Mouse (Mus musculus) liver, embryonic 13.5 days (tissue): Measurements from ENCODE around the gene Arid4a. TPM values are rescaled to one million over a fixed set of nuclear protein-coding genes. Genes with fewer than 3 reads are reported as not detected.
"Not testable (repeated sequence)": the region's sequence is repeated elsewhere in the genome, so short reads cannot be mapped to it uniquely, and the experiment has no call there.

Experiments
- ATAC-seq: fragments of 200-750 bp; cut with Nextera tagmentation; 2 replicates; pipeline ENCODE4 v1.8.0; 2017; ENCODE audit warnings: low read depth, mild to moderate bottlenecking, moderate number of reproducible peaks, moderate library complexity
- DNase-seq: peaks from one replicate; pipeline ENCODE4 v3.0.0; 2022
- H3K27ac ChIP-seq: fragments of 300-500 bp; sonication (generic); 2 replicates; pipeline ENCODE4 v1.5.1; 2015; ENCODE audit warnings: moderate library complexity, mild to moderate bottlenecking, inconsistent platforms
- H3K27me3 ChIP-seq: fragments of 300-500 bp; sonication (generic); 2 replicates; pipeline ENCODE4 v1.6.1; 2015; ENCODE audit warnings: mild to moderate bottlenecking, inconsistent platforms
- H3K36me3 ChIP-seq: fragments of 300-500 bp; sonication (generic); 2 replicates; pipeline ENCODE4 v1.6.1; 2015; ENCODE audit warnings: mild to moderate bottlenecking, inconsistent platforms
- H3K4me1 ChIP-seq: fragments of 300-500 bp; sonication (generic); replicated peaks from 2 replicates; pipeline ENCODE4 v1.6.1; 2015; ENCODE audit warnings: inconsistent platforms
- H3K4me2 ChIP-seq: fragments of 300-500 bp; sonication (generic); 2 replicates; pipeline ENCODE4 v1.6.1; 2015; ENCODE audit warnings: inconsistent platforms, mild to moderate bottlenecking, moderate library complexity
- H3K4me3 ChIP-seq: fragments of 300-500 bp; sonication (generic); replicated peaks from 2 replicates; pipeline ENCODE4 v1.5.1; 2015; ENCODE audit warnings: mild to moderate bottlenecking, inconsistent platforms
- H3K9ac ChIP-seq: fragments of 300-500 bp; sonication (generic); 2 replicates; pipeline ENCODE4 v1.6.1; 2015; ENCODE audit warnings: mild to moderate bottlenecking, inconsistent platforms
- H3K9me3 ChIP-seq: fragments of 300-500 bp; sonication (generic); replicated peaks from 2 replicates; pipeline ENCODE4 v1.6.1; 2016; ENCODE audit warnings: inconsistent platforms
- WGBS: fragments of 180-500 bp; shearing (Covaris S2); methylation state at CpG from one replicate; pipeline ENCODE4 v1.1.7; 2015; ENCODE audit not compliant: insufficient replicate concordance; 5-methylcytosine and 5-hydroxymethylcytosine counted together
- polyA plus RNA-seq: library from polyadenylated mRNA; unstranded; fragments of >200 nt; fragmentation: Nextera tagmentation; extraction: Ambion mirVana; gene quantifications from 2 replicates; pipeline ENCODE4 v1.2.1, GENCODE M21; 2015

The Arid4a gene
- polyA plus RNA-seq, 1 experiment from 2014 or later = 24.1 TPM

DNA sequence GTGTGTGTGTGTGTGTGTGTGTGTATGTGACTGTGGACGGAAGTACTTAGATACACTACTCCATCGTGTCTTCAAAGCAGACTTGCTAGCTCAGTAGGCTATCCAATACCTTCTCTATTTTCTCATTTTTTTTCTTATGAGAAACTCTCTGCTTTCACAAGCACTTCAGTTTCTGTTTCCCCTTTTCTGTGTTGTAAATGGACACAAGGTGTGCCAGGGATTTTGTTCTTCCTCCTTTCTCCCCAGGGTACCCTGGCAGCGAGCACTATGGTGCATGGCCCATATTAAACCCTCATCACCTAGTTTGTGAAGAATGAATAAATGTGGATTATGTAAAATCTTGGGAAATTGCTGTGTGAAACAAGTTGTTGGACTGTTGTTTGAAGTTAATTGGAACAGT, 39.7 kb downstream of the Arid4a start:
- Histone ChIP-seq H3K36me3 (peaks cover 21% of the 10 kb centered on the region; the same call in 1 of the 2 replicates), H3K4me2 (no peak overlapping the region), H3K27ac (no peak overlapping the region), H3K9ac (no peak overlapping the region), H3K27me3 (no peaks in the 10 kb centered on the region), H3K4me1 (peaks cover 11% of the 10 kb centered on the region), H3K9me3 (no peaks in the 10 kb centered on the region), H3K4me3 (no peak overlapping the region)
- DNase-seq (no peak), ATAC-seq (no peak)
- 66% methylated on average over 3 of the region's 3 CpGs for WGBS

DNA sequence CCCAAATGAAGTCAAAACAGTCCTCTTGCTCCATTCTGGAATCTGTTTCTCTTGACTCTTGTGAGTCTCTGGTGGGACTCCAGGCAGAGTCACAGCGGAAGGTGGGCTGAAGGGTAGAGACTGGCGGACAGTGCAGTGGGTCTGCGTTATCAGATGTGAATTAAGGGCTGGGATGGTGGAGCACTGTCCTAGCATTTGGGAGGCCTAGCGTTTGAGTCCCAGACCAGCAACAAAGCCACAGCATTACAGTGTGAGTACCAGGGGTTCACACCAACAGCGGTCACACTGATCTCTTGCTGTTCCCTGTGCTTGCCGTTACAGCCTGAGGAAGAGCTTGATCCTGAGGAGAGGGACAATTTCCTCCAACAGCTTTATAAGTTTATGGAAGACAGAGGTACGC, 44.0 kb downstream of the Arid4a start:
- H3K4me3 ChIP-seq = no peak overlapping the region
- H3K36me3 ChIP-seq = peaks cover 52% of the 10 kb centered on the region
- H3K27ac ChIP-seq = no peak overlapping the region
- H3K4me2 ChIP-seq = no peak overlapping the region
- no peaks in the 10 kb centered on the region for H3K4me1 ChIP-seq
- no peaks in the 10 kb centered on the region for H3K9me3 ChIP-seq
- WGBS = 91% methylated on average over 7 of the region's 7 CpGs
- ATAC-seq (no peak), DNase-seq (no peak)
- no peak overlapping the region for H3K9ac ChIP-seq
- no peaks in the 10 kb centered on the region for H3K27me3 ChIP-seq

DNA sequence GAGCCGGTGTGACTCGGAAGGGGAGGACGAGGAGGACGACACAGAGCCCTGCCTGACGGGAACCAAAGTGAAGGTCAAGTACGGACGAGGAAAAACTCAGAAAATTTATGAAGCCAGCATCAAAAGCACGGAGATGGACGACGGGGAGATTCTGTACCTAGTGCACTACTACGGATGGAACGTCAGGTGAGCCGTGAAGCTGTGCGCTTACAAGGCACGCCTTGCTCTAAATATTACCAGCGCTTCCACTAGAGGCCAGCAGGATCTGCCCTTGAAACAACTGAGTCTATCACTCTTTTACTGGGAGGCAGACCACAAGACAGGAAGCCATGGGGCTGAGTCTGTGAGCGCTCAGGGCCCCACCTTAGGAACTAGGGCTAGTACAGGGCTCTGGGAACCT, 54.1 kb downstream of the Arid4a start:
- ATAC-seq = no peak
- Histone ChIP-seq H3K9ac (no peak overlapping the region), H3K27ac (no peak overlapping the region), H3K9me3 (no peaks in the 10 kb centered on the region), H3K4me3 (no peak overlapping the region), H3K36me3 (peaks cover 83% of the 10 kb centered on the region), H3K4me2 (no peak overlapping the region), H3K4me1 (no peaks in the 10 kb centered on the region), H3K27me3 (no peaks in the 10 kb centered on the region)
- DNase-seq = no peak
- WGBS = 89% methylated on average over 17 of the region's 17 CpGs

DNA sequence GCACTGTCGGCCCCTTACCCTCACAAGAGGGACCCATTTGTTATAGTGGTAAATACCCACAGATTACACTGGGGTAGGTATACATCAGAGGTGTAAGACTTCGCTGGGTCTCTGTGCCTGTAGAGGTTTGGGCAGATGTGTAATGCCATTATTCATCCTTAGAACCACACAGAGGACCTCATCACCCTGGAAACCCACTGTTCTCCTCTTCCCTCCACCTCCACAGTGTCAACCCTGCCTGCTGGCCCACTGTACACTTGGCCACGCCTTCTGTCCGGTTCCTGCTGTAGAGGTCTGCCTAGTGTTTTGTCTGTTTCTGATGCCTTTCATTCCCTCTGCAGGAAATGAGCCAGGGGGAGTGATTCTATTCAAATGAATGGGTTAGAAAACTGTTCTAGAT, 56.3 kb downstream of the Arid4a start:
- H3K9me3 ChIP-seq = no peaks in the 10 kb centered on the region
- no peak overlapping the region for H3K4me3 ChIP-seq
- ATAC-seq (no peak), DNase-seq (no peak)
- H3K9ac ChIP-seq = no peak overlapping the region
- no peaks in the 10 kb centered on the region for H3K4me1 ChIP-seq
- no peak overlapping the region for H3K4me2 ChIP-seq
- WGBS = 89% methylated on average over 4 of the region's 4 CpGs
- no peak overlapping the region for H3K27ac ChIP-seq
- H3K36me3 ChIP-seq = peaks cover 86% of the 10 kb centered on the region
- no peaks in the 10 kb centered on the region for H3K27me3 ChIP-seq

DNA sequence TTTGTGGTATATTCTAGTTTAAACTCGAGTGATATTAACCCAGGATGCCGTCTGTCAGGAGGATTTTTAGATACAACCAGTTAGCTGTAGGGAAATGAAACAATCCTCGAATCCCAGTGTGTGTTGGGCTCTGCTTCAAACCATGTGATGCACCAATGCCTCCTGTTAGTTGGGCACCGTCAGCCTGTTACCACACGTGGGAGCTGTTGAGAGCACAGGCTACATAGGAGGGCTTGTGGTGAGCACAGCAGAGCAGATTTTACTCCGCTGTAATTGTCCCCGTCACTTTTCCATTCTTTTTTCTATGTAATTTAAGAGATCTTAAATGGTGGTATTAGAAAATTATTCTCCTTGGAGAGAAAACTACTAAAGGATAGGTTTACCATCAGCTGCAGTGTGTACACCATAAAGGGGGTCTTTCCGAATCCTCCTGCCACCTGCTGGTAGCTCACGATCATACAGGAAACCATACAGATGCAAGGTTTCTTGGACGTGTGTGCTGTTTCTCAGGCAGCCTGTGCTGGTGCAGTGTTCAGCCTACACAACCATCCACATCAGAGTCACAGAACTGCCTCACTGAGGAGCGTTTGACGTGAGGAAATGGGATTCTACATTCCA, 57.4 kb downstream of the Arid4a start:
- DNase-seq (no peak), ATAC-seq (peak; percentile 57; the same call in 1 of the 2 replicates)
- Histone ChIP-seq H3K27ac (no peak overlapping the region), H3K9me3 (no peaks in the 10 kb centered on the region), H3K9ac (no peak overlapping the region), H3K27me3 (no peaks in the 10 kb centered on the region), H3K4me2 (no peak overlapping the region), H3K4me3 (no peak overlapping the region), H3K36me3 (peaks cover 75% of the 10 kb centered on the region), H3K4me1 (no peaks in the 10 kb centered on the region)
- WGBS = 62% methylated on average over 12 of the region's 12 CpGs

DNA sequence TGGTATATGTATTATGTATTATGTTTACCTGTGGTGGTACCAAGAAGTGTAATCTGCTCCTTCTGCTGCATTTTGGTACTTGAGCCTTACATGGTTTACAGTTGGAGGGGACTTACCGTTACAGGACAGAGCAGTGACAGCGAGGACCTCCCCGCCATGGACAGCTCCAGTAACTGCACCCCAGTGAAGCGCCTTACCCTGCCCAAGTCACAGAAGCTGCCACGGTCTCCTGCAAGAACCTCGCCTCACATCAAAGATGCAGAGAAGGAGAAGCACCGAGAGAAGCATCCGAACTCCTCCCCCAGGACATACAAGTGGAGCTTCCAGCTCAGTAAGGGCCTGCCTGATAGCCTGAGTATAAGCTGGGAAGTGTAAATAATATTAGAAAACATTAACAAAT, 70.5 kb downstream of the Arid4a start:
- no peak for DNase-seq
- H3K4me2 ChIP-seq = no peak overlapping the region
- H3K36me3 ChIP-seq = peaks cover 20% of the 10 kb centered on the region
- ATAC-seq = no peak
- 85% methylated on average over 8 of the region's 8 CpGs for WGBS
- H3K9me3 ChIP-seq = no peaks in the 10 kb centered on the region
- no peak overlapping the region for H3K4me3 ChIP-seq
- no peaks in the 10 kb centered on the region for H3K27me3 ChIP-seq
- H3K9ac ChIP-seq = no peak overlapping the region
- no peak overlapping the region for H3K27ac ChIP-seq
- H3K4me1 ChIP-seq = no peaks in the 10 kb centered on the region

DNA sequence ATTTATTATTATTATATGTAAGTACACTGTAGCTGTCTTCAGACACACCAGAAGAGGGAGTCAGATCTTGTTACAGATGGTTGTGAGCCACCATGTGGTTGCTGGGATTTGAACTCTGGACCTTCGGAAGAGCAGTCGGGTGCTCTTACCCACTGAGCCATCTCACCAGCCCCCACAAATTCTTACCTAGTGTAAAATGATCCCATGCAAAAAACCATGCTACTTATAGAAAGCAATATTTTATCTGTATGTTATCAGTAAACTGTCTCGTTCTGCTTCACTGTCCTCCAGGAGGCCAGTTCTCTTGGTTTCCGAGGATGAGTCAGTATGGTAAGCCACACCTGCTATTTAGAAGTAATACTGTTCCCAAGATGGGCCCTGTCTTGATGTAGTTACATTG, 88.5 kb downstream of the Arid4a start:
- not testable (repeated sequence) for ATAC-seq, H3K9ac ChIP-seq, H3K27me3 ChIP-seq, H3K4me1 ChIP-seq, H3K27ac ChIP-seq, H3K4me2 ChIP-seq, DNase-seq, H3K4me3 ChIP-seq, H3K36me3 ChIP-seq, H3K9me3 ChIP-seq
- WGBS = 62% methylated on average over 4 of the region's 4 CpGs

DNA sequence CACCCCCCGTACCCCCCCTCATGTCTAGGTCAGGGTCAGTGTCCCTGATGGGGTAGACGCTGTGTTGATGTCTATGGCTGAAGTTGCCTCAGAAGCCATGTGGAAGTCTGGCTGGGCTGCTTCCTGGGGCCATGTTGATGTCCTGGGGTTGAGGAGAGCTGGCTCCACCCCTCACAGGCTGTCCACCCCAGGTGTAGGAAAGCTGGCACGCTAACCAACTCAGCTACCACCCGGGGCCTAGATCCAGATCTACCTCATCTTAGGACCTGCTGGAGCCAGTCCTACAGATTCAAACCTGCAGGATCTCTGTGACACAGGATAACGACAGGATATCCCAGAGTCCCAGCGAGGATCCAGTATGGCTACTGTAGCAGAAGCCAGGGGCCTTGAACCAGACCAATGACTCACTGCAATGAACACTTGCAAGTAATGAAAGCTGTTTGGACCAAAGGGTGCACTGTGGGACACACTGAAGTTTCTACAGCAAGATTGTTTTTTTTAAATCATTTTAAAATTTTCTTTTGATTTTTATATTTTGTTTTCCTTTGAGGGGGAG, 91.5 kb downstream of the Arid4a start:
- no peak for ATAC-seq
- no peak overlapping the region for H3K4me3 ChIP-seq
- WGBS = 66% methylated on average over 6 of the region's 6 CpGs
- peaks cover 7% of the 10 kb centered on the region; the same call in 1 of the 2 replicates for H3K27me3 ChIP-seq
- no peak overlapping the region for H3K9ac ChIP-seq
- no peak for DNase-seq
- H3K27ac ChIP-seq = no peak overlapping the region
- H3K4me2 ChIP-seq = no peak overlapping the region
- no peaks in the 10 kb centered on the region for H3K9me3 ChIP-seq
- peaks cover 7% of the 10 kb centered on the region for H3K4me1 ChIP-seq
- H3K36me3 ChIP-seq = no peaks in the 10 kb centered on the region

DNA sequence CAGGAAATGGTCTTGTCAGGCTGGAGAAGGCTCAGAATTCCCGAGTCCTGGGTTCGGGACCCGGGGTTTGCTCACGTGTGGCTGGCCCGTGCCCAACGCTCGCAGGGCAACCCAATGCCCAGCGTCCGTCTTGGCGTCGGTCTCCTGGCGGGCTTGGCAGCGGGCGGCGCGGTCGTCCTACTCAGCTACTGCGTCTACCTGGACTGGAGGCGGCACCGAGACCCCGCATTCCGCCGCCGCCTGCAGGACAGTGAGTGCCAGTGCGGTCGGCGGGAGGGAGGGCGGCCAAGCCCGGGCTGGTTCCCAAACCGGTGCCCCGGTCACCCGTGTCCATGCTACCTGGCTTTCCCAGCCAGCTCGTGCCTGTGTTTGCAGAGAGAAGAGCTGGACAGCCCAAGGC, 95.5 kb downstream of the Arid4a start, which contains the start of gene Tomm20l:
Gene Tomm20l, plus strand, starts transcription at position 98 of the 400 bp plus-strand sequence.
- ATAC-seq (no peak), DNase-seq (no peak)
- 22% methylated on average over 33 of the region's 33 CpGs for WGBS
- peak within 1 kb of the TSS; percentile 34 for H3K4me3 ChIP-seq
- peaks cover 7% of the 10 kb centered on the region for H3K27me3 ChIP-seq
- no peaks in the 10 kb centered on the region for H3K36me3 ChIP-seq
- H3K27ac ChIP-seq = no peak within 1 kb of the TSS
- H3K9ac ChIP-seq = peak within 1 kb of the TSS; percentile 33; the same call in 1 of the 2 replicates
- no peaks in the 10 kb centered on the region for H3K9me3 ChIP-seq
- peak within 1 kb of the TSS; percentile 54 for H3K4me2 ChIP-seq
- H3K4me1 ChIP-seq = peaks cover 24% of the 10 kb centered on the region

DNA sequence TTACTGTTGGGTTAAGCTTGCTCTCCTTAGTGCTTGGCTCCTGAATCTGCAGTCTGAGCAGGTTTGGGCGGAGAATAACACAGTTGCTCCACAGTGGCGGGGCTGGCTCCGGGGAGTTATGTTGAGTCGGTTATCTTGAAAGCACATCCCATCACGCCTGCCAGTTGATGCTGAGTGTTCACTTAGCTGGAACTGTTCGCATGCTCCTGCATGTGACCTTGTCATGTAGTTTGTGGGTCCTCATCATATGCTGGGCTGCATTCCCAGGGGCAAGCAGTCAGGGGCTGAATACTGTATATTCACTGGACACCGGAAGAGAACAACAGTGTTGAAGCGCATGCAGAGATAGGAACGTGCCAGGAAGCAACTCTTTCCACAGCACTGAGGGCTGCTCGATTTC, 97.3 kb downstream of the Arid4a start:
- H3K4me2 ChIP-seq = peak overlapping the region; percentile 5; the same call in 1 of the 2 replicates
- no peaks in the 10 kb centered on the region for H3K36me3 ChIP-seq
- peaks cover 7% of the 10 kb centered on the region for H3K27me3 ChIP-seq
- no peak overlapping the region for H3K27ac ChIP-seq
- ATAC-seq (peak; percentile 70), DNase-seq (no peak)
- H3K4me1 ChIP-seq = peaks cover 24% of the 10 kb centered on the region
- 33% methylated on average over 10 of the region's 10 CpGs for WGBS
- H3K9ac ChIP-seq = no peak overlapping the region
- H3K9me3 ChIP-seq = no peaks in the 10 kb centered on the region
- no peak overlapping the region for H3K4me3 ChIP-seq

DNA sequence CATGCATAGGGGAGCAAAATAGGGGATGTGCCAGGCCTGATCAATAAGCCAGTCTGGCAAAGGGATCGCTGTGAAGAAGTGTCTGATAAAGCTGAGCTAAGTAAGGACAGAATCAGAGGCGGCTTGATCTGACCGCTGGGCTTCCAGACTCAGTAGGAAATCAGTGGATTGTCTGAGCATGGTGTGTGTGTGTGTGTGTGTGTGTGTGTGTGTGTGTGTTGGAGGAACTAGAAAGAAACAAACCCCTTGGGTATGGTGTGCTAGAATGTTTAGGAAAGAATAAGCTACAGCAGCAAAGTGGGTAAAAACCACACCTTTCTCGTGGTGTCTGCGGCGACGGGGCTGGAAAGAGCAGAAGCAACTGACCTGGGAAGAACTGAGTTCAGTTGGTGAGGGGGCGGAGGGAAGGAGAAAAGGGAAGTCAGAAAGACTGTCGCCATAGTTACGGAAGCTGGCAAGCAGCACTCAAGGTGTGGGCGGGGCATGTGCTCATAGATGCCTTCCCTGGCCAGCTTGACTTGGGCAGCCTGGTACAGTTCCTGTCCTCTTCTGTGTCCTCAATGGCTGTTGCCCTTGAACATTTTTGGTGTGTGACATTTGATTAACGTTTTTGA, 98.0 kb downstream of the Arid4a start:
- ATAC-seq = peak; percentile 44; the same call in 1 of the 2 replicates
- 17% methylated on average over 12 of the region's 12 CpGs for WGBS

More for the DNA sequence above, 98.0 kb downstream of the Arid4a start:
- DNase-seq = peak; percentile 31
- H3K4me2 ChIP-seq = peak overlapping the region; percentile 29
- H3K27me3 ChIP-seq = peaks cover 7% of the 10 kb centered on the region
- H3K4me1 ChIP-seq = peaks cover 24% of the 10 kb centered on the region
- H3K4me3 ChIP-seq = no peak overlapping the region
- H3K27ac ChIP-seq = no peak overlapping the region
- no peaks in the 10 kb centered on the region for H3K9me3 ChIP-seq
- H3K9ac ChIP-seq = no peak overlapping the region
- H3K36me3 ChIP-seq = no peaks in the 10 kb centered on the region
